ENCODE assay signal across 9 mouse cellular contexts in genomic region chr3:51796219-51796828, GRCm38 (mm10).
A peak's percentile ranks its signal among the peaks of the same experiment; 100 is the strongest.
DNase-seq lines count a peak whose midpoint lies in the region; ATAC-seq lines count a peak whose summit lies in the region.
"Had no signal": no experiment of that assay in that cellular context is flagged by ENCODE, and none has a peak within 500 bp of the region (broad histone marks: within the 10 kb centered on the region; RNA-seq: fewer than 3 reads in every experiment).

No protein-coding gene starts in this region.

- H3K4me1 ChIP-seq in heart, embryonic 16.5 days (ENCODE audit: control insufficient read depth, insufficient read depth, low read length) = peaks cover 9% of the 10 kb centered on the region; the same call in 1 of the 2 replicates
- peaks cover 29% of the 10 kb centered on the region for H3K4me1 ChIP-seq in kidney, embryonic 16.5 days (ENCODE audit: insufficient read depth, low read length)
- H3K4me1 ChIP-seq in lung, embryonic 16.5 days (replicated peaks; ENCODE audit: control insufficient read depth, insufficient read depth, low read length) = peaks cover 25% of the 10 kb centered on the region

- H3K9me3 ChIP-seq in heart, embryonic 16.5 days (replicated peaks; ENCODE audit: control insufficient read depth, low read length) = no peaks in the 10 kb centered on the region
- no peaks in the 10 kb centered on the region for H3K9me3 ChIP-seq in kidney, embryonic 16.5 days (ENCODE audit: low read length)
- H3K9me3 ChIP-seq in lung, embryonic 16.5 days (ENCODE audit: control insufficient read depth, low read length) = no peaks in the 10 kb centered on the region

- H3K4me2 ChIP-seq in heart, embryonic 16.5 days (ENCODE audit: low read depth, low read length) = peak overlapping the region; percentile 37
- peak overlapping the region; percentile 44 for H3K4me2 ChIP-seq in kidney, embryonic 16.5 days (replicated peaks; ENCODE audit: low read depth, low read length)
- H3K4me2 ChIP-seq in lung, embryonic 16.5 days (ENCODE audit: low read depth, low read length) = peak overlapping the region; percentile 45

- peak overlapping the region; percentile 13; the same call in 1 of the 2 replicates for H3K4me3 ChIP-seq in heart, embryonic 16.5 days (ENCODE audit: low read length)
- H3K4me3 ChIP-seq in kidney, embryonic 16.5 days (ENCODE audit: low read length) = no peak overlapping the region; the same call in 1 of the 2 replicates
- H3K4me3 ChIP-seq in lung, embryonic 16.5 days (ENCODE audit: low read length) = peak overlapping the region; percentile 23
- H3K4me3 ChIP-seq: left cerebral cortex, adult 2 months had no signal

- H3K27ac ChIP-seq in heart, embryonic 16.5 days (ENCODE audit: low read length) = no peak overlapping the region
- peak overlapping the region; percentile 70 for H3K27ac ChIP-seq in kidney, embryonic 16.5 days (ENCODE audit: low read length)
- peak overlapping the region; percentile 54 for H3K27ac ChIP-seq in lung, embryonic 16.5 days (ENCODE audit: low read length)
- H3K27ac ChIP-seq: left cerebral cortex, adult 2 months had no signal

- no peaks in the 10 kb centered on the region for H3K36me3 ChIP-seq in heart, embryonic 16.5 days (ENCODE audit: control insufficient read depth, insufficient read depth)
- no peaks in the 10 kb centered on the region for H3K36me3 ChIP-seq in kidney, embryonic 16.5 days (ENCODE audit: insufficient read depth, low read length)
- H3K36me3 ChIP-seq in lung, embryonic 16.5 days (ENCODE audit: control insufficient read depth, insufficient read depth, low read length) = no peaks in the 10 kb centered on the region

- no peaks in the 10 kb centered on the region for H3K27me3 ChIP-seq in heart, embryonic 16.5 days (ENCODE audit: control insufficient read depth, insufficient read depth, low read length)
- H3K27me3 ChIP-seq in kidney, embryonic 16.5 days (ENCODE audit: insufficient read depth, low read length) = no peaks in the 10 kb centered on the region
- no peaks in the 10 kb centered on the region for H3K27me3 ChIP-seq in lung, embryonic 16.5 days (ENCODE audit: control insufficient read depth, insufficient read depth, low read depth, low read length)

- H3K9ac ChIP-seq in heart, embryonic 16.5 days (ENCODE audit: low read length) = no peak overlapping the region
- H3K9ac ChIP-seq in kidney, embryonic 16.5 days (replicated peaks; ENCODE audit: low read length) = no peak overlapping the region
- no peak overlapping the region for H3K9ac ChIP-seq in lung, embryonic 16.5 days (ENCODE audit: low read length)

- ATAC-seq in common myeloid progenitor, adult 5-6 weeks (replicated peaks; ENCODE audit: low read depth, poor library complexity, severe bottlenecking) = peak; percentile 65
- no peak for ATAC-seq in heart, embryonic 16.5 days (replicated peaks; ENCODE audit: extremely low read depth, insufficient read depth, low FRiP score)
- peak; percentile 33; the same call in 1 of the 2 replicates for ATAC-seq in kidney, embryonic 16.5 days (ENCODE audit: low FRiP score, low TSS enrichment)
- peak; percentile 58; the same call in 1 of the 2 replicates for ATAC-seq in lung, embryonic 16.5 days (ENCODE audit: low read depth)

- DNase-seq in ovary, adult 18-20 months (ENCODE audit: low spot score) = peak; percentile 22
- DNase-seq in ovary, postnatal 14 days (ENCODE audit: low spot score) = no peak
- peak; percentile 51 for DNase-seq in skeletal muscle tissue, adult 2 months (ENCODE audit: low read depth, low spot score)
- DNase-seq in left cerebral cortex, adult 11 months (ENCODE audit: low spot score) = no peak

- WGBS in heart, embryonic 16.5 days = 61% methylated on average over 12 of the region's 12 CpGs
- 50% methylated on average over 12 of the region's 12 CpGs for WGBS in kidney, embryonic 16.5 days
- 53% methylated on average over 12 of the region's 12 CpGs for WGBS in lung, embryonic 16.5 days

Comparison
In these comparisons a context has a peak if more than half of its experiments do, and no peak if none do; other contexts are left out.
1. DNase-seq: peak in ovary, adult 18-20 months (single experiment) and skeletal muscle tissue, adult 2 months (single experiment); none in ovary, postnatal 14 days (single experiment) and left cerebral cortex, adult 11 months (single experiment).
2. Peak in every context shown above with its lines, with median percentiles within 50 percentile points of each other: H3K4me2 ChIP-seq.